Mouse (Mus musculus) common myeloid progenitor, adult 5-6 weeks (primary cell): ENCODE data around the gene Lrrc56. TPM values are rescaled to one million over a fixed set of nuclear protein-coding genes. Genes with fewer than 3 reads are reported as not detected.
A peak's percentile ranks its signal among the peaks of the same experiment; 100 is the strongest.
"Not testable (repeated sequence)": the region's sequence is repeated elsewhere in the genome, so short reads cannot be mapped to it uniquely, and the experiment has no call there.

ENCODE experiments used
- ATAC-seq: replicated peaks from 2 replicates; pipeline ENCODE4 v1.8.0; 2016; ENCODE audit warnings: low read depth, mild to moderate bottlenecking, moderate TSS enrichment, inconsistent platforms; ENCODE audit not compliant: poor library complexity, severe bottlenecking
- total RNA-seq: library from RNA; stranded (forward); fragments of 200-1000, 187-1606 nt; gene quantifications from 2 replicates; pipeline ENCODE4 v1.2.3, GENCODE M21; 2017

The Lrrc56 gene
- total RNA-seq, 1 experiment from 2014 or later: 1.2 TPM

DNA sequence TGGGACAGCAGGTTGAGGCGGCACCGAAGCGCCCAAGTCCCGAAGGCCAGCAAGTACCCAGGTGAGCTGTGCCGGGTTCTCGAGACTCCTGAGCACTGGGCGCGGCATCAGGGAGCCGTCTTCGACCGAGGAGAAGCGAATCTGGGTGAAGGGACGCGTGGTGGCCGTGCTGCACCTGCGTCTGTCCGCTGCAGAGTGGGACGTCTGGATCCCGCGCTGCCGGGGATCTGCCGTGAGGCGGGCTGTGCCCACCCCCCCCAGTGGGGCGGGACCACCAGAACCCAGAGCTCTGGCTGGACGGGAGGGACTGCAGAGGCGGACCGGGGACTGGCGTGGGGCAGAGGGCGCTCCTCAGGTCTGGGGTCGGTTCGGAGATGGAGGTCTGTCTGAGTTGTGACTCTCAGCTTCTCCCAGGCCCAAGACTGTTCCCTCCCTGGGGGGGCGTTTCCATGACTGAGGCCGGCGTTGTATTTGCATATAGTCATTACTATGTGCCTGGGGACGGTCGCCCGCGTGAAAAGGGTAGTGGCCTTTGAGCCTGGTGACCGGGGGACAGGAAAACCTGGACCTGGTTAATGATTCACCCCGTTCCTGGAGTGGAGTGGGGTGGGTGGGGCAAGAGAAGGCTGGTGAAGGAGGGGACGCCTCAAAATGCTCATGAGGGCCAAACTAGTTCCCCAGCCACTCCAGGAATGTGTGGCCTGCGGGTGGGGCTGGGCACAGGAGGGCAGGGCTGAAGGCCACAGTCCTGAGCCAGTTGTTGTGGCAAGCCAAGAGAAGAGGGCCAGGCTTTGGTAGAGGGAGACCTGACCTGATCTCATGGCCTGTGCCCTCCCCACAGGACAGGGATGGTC lies 22.1 kb downstream of the Lrrc56 start:
- ATAC-seq: peak; percentile 40

- ATAC-seq: no peak
These were observed 22.9 kb downstream of the Lrrc56 start for GRCm38 (mm10) chr7:141216894-141217293.

GRCm38 (mm10) chr7:141217343-141218013 lies 23.5 kb downstream of the Lrrc56 start:
- no peak for ATAC-seq

- ATAC-seq: no peak
These were observed 24.2 kb downstream of the Lrrc56 start for GRCm38 (mm10) chr7:141218141-141218540.

GRCm38 (mm10) chr7:141218557-141219133 lies 24.7 kb downstream of the Lrrc56 start:
- ATAC-seq: no peak

GRCm38 (mm10) chr7:141219558-141220099 lies 25.7 kb downstream of the Lrrc56 start:
- ATAC-seq: no peak

DNA sequence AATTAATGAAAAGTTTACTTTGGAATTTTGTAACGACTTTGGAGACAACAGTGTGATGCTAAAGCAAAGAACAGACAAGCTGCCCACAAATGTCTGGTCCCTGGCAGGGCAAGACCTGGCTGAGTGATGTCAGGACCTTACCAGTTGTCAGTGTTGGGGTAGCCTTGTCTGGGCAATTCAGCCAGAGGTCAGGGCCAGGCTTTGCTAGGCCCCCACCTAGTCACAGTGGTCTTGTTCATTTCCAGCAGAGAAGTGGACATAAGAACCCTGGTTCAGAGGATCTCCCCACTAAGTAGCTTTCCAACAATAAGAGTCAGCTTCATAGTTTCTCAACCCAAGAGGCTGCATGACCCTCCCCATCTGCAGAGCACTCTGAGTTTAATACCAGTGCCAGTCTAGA lies 26.4 kb downstream of the Lrrc56 start:
- no peak for ATAC-seq

GRCm38 (mm10) chr7:141221249-141222125 lies 27.5 kb downstream of the Lrrc56 start:
- ATAC-seq: peak; percentile 95

DNA sequence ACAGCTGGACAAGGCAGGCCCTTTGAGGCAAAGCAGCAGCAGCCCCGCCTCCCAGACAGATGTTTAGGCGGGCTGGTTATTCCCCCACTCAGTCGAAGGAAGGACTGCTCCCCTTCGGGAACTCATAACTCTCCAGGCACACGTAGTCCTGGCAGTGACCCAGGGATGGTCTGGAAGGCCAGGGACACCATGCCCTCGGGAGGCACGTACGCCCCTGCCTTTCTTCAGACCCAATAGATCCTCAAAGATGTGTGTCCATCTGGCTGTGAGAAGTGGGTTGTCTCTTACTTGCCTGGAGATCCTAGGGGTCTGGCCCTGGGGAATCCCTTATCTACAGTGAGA lies 28.1 kb downstream of the Lrrc56 start:
- no peak for ATAC-seq

GRCm38 (mm10) chr7:141222696-141223215 lies 28.8 kb downstream of the Lrrc56 start:
- ATAC-seq: no peak

- no peak for ATAC-seq
These were observed 32.6 kb downstream of the Lrrc56 start for GRCm38 (mm10) chr7:141226535-141226934.

DNA sequence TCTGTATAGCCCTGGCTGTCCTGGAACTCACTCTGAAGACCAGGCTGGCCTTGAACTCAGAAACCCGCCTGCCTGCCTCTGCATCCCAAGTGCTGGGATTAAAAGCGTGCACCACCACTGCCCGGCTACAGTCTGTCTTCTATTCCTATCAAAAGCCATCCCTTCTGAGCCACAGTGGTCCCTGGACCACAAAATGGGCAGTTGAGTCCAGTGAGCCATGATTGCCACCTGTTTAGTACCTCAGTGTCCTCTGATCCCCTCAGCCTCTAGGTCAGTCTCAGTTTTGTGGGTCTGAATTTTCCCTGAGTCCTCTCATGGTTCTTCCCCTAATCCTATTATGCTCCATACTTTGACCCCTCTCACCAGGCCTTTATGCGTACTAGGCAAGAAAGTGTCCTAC lies 33.8 kb downstream of the Lrrc56 start:
- 0 out of 2 replicates have a peak, but pooled peaks have one; percentile 1 for ATAC-seq

GRCm38 (mm10) chr7:141228279-141229067 lies 34.5 kb downstream of the Lrrc56 start, which contains the start of gene Phrf1:
Gene Phrf1, plus strand, starts transcription at chr7:141228784.
- peak; percentile 97 for ATAC-seq

DNA sequence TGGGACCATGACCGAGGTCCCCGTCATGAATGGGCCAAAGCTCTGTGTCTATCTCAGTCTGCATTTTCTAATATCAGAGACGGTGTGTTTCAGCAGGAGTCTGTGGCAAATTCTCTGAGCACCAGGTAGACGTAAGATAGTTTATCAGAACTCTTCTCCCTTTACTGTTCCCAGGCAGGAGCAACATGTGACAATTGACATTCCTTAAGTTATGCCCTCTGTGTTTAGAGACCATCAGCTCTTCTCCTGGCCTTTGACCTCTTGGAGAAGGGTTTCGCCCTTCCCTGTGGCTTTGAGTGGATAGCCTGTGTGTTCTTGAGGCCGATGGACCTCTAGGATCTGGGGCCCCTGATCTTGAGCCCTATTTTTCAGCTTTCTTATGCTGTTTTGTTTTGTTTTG lies 35.7 kb downstream of the Lrrc56 start:
- ATAC-seq: no peak

DNA sequence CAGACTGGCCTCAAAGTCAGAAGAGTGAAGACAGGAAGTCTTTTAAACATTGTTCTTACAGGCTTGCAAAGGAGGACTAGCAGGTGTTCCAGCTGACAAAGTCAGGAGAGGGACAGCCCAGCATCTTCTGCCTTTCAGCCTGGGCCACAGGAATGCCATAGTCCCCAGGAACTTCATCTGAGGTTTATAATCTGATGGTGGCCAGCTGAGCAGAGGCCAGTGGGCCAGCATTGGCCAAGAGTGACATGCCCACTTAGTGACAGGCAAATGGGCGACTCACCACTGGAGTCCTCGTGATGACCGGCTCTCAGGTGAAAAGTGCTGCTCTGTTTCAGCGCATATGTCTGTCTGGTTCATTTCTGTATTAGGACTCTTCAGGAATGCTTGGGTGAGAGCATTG lies 36.6 kb downstream of the Lrrc56 start:
- ATAC-seq: no peak

GRCm38 (mm10) chr7:141231111-141231510 lies 37.2 kb downstream of the Lrrc56 start:
- no peak for ATAC-seq

GRCm38 (mm10) chr7:141231551-141231950 lies 37.6 kb downstream of the Lrrc56 start:
- no peak for ATAC-seq

DNA sequence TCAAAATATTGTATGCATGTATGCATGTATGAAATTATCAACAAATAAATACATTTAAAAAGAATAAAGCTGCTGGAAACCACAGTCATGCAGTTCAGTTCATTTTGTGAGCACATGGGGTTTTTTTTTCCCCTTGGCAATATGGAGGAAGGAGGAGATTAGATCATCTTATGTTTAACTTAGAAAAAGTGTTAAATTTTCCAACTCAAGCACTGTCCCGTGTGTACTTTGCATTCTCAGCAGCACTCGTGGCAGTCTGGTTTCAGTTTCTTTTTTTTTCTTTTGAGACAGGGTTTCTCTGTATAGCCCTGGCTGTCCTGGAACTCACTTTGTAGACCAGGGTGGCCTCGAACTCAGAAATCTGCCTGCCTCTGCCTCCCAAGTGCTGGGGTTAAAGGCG lies 56.5 kb downstream of the Lrrc56 start:
- ATAC-seq: not testable (repeated sequence)

DNA sequence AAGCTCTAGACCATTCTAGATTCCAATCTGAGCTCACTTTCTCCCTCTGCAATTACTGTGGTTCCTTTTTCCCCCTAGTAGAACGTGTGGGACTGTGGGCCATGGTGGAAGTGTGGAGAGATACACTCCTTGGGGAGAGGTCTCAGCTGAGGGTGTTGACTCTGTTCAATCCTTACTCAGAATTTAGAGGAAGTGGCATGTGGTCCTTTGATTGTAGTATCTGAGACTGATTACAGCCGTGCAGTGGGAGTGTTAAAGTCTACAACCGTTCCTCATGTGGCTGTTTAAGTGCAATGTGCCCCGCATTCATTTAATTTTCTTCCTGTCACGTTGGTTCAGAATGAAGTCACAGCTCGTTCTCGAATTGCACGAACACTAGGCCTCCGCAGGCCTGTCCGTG lies 62.2 kb downstream of the Lrrc56 start:
- ATAC-seq: no peak
